Mouse (Mus musculus) v-Abl transformed pro-B cells (cell line): ENCODE measurements around the gene Ccm2.

Source experiments
- in situ Hi-C, 2 experiments: fragments of 400-800 bp; cut with MboI; formaldehyde crosslinking; loops; one replicate each; pipeline ENCODE4 v1.15.1; 2025; ENCODE audit not compliant: unreplicated experiment in 2 of 2

Gene Ccm2

DNA sequence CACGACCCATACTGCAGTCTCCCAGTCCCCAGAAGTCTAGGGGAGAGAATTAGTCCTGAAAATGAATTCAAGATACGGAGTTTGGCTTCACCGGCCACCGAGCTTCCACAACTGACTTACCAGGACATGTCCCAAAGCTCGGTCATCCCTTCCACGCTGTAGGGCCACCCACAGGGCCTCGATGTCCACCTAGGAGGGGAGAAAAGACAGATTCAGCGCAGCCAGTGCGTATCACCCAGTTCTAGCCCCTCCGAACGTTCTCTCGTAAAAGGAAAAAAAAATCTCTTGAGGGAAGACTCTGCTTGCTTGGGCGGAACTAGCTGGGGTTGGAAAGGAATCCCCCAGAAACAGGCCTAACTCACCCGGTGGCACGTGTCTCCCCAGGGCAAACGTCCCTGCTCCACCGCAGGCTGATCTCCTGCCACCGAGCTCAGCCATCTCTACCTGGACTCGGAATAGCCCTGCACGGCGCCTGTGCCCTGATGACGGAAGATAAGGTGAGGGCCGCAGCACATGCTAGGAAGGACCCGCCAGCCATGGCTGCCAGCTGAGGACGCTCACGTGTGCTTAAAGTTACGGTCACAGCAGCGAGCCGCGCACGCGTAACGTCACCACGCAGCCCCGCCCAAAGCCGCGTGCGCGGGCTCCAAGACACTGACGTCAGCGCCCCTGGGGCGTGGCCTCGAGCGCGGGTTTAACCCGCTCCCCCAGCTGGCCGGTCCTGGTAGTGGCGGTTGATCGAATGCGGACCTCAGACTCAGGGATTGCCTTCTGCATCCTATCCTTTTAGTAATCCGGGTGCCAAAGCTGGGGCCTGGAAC is 18.3 kb upstream of the Ccm2 start:
- in situ Hi-C loops = loop anchor here (5.0 to 10.0 kb wide), 3 partner anchors 54 to 104 kb away; no protein-coding TSS in a partner anchor

DNA sequence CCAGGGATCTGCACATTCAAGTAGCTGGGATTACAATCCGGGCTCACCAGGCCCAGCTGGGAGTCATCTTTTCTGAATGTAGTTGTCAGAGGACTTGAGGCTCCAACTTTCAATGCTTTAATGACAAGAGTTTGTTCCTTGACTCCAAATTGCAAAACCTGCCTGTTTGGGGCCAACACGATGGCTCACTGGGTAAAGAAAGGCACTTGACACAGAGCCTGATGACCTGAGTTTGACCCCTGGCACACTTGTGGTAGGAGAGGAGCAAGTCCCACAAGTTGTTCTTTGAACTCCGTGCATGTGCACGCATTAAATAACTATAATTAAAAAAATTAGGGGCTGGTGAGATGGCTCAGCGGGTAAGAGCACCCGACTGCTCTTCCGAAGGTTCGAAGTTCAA is 16.7 kb upstream of the Ccm2 start:
- in situ Hi-C loops = loop anchor here (5.0 to 10.0 kb wide), 3 partner anchors 52 to 102 kb away; no protein-coding TSS in a partner anchor

DNA sequence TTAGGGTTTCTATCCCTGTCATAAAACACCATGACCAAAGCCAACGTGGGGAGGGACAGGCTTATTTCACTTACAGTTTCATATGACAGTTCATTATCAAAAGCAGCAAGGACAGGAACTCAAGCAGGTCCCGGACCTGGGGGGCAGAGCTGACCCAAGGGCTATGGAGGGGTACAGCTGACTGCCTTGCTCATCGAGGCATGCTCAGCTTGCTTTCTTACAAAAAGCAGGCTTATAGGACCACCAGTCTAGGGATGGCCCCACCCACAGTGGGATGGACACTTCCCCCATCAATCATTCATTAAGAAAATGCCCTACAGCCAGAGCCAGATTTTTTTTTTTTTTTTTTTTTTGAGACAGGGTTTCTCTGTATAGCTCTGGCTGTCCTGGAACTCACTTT is 15.9 kb upstream of the Ccm2 start:
- in situ Hi-C loops = no loop called here

DNA sequence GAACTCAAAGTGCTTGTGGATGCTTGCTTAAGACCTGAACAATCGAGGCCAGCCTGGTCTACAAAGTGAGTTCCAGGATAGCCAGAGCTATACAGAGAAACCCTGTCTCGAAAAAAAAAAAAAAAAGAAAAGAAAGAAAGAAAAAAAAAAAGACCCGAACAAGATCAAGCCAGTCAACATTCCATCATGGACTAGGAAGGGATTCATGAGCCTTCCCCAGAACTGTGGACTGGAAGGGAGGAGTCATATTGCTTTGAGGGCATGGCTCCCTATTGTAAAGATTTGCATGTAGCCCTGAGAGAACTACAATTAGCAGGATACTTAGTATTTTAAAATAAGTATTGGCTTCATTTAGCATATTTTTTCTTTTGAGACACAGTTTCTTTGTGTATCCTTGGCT is 2.0 kb upstream of the Ccm2 start:
- in situ Hi-C loops = no loop called here

- in situ Hi-C loops = no loop called here
Measured at GRCm38 (mm10) chr11:6545186-6545856, 1.4 kb upstream of the Ccm2 start.

GRCm38 (mm10) chr11:6545857-6546192 is 862 bp upstream of the Ccm2 start:
- in situ Hi-C loops = no loop called here

GRCm38 (mm10) chr11:6547037-6547680 is 472 bp downstream of the Ccm2 start:
- in situ Hi-C loops = no loop called here

- in situ Hi-C loops = no loop called here
Measured at GRCm38 (mm10) chr11:6547696-6548325, 1.1 kb downstream of the Ccm2 start.

GRCm38 (mm10) chr11:6549770-6550169 is 3.1 kb downstream of the Ccm2 start:
- in situ Hi-C loops = no loop called here

DNA sequence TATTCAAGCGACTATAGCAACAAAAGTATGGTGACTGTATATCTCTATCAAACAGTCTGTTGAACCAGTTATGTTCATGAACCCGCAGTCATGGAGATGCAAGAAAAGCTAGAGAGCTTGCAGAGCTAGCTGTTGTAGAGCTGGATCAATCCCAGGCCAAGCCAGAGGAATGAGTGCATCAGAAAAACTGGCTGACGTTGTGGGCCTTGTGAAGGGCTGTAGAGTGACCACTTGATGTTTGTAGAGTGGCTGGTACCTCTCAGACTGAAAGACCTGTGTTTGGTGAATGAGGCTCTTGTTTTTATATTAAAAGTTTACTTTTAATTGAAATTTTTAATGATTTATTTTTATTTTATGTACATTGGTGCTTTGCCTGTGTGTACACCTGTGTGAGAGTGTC is 3.5 kb downstream of the Ccm2 start:
- in situ Hi-C loops = no loop called here

DNA sequence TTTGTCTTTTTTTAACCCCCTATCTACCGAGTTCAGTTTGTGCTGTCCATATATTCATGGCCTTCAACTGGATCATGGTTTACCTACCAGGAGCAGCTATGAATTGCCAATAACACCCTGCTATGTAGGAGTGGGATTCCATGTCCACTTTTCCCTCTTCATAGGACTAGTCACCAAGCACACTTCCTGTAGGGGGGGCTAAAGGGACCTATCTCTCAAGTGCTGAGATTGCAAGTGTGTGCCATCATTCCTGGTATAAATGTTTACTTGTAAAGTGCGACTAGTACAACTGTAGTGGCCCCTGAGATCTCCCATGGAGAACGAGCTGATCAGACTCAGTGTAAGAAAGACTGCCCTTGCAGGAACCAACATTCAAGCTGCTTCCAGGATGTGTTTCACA is 11.5 kb downstream of the Ccm2 start:
- in situ Hi-C loops = no loop called here

- in situ Hi-C loops = no loop called here
Measured at GRCm38 (mm10) chr11:6559996-6560395, 13.3 kb downstream of the Ccm2 start.

DNA sequence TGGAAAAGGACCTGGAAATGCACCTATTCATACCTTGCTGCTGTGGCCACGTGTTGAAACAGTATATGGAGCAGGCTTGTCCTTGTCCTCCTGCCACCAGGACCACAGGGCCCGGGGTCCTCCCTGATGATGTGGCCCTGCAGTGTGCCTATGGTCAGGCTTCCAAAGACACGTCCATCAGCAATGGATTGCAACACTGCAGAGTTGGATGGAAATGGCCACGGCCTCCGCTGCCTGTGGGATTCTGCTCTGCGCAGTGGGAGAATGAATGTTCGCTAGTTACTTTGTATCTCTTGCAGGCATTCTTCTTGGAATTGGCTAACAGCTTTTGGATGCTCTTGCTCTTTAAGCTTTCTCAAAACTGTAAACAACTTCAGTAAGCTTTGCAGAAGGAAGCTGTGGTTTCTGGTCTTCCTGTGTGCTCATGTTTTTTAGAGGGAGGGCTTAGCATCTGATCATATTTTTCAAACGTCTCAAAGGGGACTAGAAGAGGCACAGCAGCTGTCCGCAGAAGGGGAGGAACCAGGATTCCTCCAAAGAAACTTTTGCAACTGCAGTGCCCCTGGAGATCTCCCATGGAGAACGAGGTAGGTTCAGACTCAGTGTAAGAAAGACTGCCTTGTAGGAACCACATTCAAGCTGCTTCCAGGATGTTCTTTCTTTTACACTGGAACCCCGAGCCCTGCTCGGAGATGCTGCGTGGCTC is 14.1 kb downstream of the Ccm2 start:
- in situ Hi-C loops = no loop called here

DNA sequence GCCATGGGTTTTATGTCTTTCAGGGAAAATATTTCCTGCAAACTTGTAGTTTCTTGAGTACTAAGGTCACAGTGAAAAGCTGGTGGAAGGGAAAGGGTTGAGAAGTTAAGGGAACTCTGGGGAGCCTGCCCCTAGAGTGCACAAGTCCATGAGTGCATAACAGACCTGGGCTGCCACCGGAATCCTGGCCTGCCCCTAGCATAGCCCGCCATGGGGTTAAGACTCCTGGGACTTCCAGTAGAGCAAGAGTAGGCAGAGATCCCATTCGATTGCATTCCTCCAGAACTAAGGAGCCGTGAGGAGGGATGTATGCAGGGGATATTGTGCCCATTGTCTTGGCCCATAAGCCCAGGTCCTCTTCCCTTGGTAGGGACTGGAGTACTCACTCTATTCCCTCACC is 14.8 kb downstream of the Ccm2 start:
- in situ Hi-C loops = no loop called here

GRCm38 (mm10) chr11:6562359-6562758 is 15.7 kb downstream of the Ccm2 start:
- in situ Hi-C loops = no loop called here

- in situ Hi-C loops = no loop called here
Measured at GRCm38 (mm10) chr11:6563201-6563600, 16.5 kb downstream of the Ccm2 start.

DNA sequence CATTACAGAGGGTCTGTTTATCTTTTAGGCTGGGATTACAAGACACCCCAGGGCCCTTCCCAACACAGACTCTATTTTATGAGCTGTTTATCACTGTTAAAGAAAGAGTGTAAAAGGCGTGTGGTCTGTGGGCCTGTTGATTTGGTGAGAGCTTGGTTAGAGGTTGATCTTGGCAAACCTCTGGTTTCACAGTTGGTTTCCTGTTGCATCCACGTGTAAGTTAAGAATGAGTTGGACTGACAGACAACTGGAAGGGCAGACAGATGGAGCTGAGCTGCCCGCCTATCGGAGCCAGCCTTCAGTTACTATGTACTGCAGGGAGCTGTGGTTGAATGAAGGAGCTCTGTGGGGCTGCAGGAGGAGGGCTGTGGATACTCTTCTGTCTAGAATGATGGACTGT is 19.8 kb downstream of the Ccm2 start:
- in situ Hi-C loops = no loop called here

DNA sequence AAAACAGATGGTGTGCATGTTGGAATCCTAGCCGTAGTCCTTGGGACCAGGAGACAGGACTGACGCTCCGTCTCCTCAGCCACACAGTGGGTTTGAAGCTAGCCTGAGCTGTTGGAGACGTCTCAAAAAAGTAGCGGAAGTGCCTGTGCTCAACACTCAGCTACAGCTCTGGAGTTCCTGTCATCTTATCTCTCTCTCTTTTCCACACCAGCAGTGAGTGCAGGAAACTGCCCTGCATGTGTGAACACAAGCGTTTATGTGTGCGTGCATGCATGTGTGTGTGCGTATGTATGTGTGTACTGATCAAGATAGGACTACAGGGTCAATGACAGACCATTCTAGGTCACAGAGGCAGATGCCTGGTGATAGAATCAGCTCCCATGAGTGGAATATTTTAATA is 21.3 kb downstream of the Ccm2 start:
- in situ Hi-C loops = no loop called here

DNA sequence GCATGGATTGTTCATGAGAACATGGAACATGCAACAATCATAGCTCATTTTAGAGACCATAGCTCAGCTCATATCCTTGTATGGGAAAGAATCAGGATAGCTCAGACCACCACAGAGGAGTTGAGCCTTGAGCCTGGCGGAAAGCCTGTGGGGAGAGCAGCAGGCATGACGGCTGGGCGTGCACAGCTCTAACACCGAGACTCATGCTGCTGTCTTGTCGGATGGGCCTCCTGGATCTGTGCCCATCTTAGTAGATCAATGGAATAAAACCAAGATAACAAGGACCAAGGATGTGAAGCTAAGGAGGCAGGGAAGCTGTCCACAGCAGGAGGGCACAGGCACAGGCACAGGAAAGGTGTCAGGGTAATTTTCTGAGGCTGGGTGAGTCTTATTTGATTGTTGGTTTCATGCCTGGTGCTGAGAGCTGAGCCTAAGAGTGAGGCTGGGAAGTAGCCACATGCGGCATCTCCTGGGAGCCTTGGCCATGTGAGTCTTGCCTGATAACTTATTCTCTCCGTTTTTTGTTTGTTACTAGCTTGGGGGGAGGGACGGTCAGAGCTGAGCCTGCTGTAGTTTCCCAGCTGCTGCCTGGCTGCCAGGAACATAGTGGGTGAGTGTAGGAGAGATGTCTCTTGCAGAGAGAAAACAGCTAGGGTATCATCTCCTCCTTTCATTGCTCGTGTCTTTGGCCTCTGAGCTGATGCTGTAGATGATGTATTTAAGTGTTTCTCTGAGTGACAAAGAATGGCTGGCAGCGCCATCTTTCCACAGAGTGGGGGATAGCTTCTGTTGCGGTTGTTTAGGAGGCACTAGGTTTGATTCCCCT is 22.1 kb downstream of the Ccm2 start:
- in situ Hi-C loops = no loop called here

DNA sequence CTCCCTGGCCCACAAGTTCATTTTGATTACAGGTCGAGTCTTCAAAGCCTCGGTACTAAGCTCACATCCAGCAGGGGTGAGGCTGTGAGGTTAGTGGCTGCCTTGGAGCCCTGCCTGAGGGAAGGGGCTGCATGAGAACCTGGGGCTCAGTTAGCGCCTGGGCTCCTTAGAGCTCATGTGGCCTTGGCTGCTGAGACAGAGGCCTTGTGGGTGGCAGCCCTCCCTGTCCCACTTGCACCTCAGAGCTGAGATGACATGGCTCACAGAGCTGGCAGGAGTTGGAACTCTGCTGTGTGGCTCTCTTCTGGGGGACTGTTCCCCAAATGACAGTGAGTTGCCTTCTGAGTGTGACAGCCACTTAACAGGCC is 22.7 kb downstream of the Ccm2 start:
- in situ Hi-C loops = no loop called here
